Mouse (Mus musculus) neural tube, embryonic 11.5 days (tissue): ENCODE results near the gene Them7. TPM values are rescaled to one million over a fixed set of nuclear protein-coding genes. Genes with fewer than 3 reads are reported as not detected.

Source experiments
- ATAC-seq: fragments of 200-750 bp; cut with Nextera tagmentation; 2 replicates; pipeline ENCODE4 v1.8.0; 2017; ENCODE audit warnings: moderate number of reproducible peaks, mild to moderate bottlenecking, moderate TSS enrichment, moderate library complexity; ENCODE audit not compliant: insufficient read depth, low FRiP score, low TSS enrichment
- DNase-seq: peaks from one replicate; pipeline ENCODE4 v3.0.0-alpha.2; 2015; ENCODE audit warnings: low spot score
- H3K27ac ChIP-seq: fragments of 300-500 bp; sonication (generic); 2 replicates; pipeline ENCODE4 v1.5.1; 2014; ENCODE audit warnings: low read depth, mild to moderate bottlenecking, low read length
- H3K27me3 ChIP-seq: fragments of 300-500 bp; sonication (generic); 2 replicates; pipeline ENCODE4 v1.6.1; 2014; ENCODE audit warnings: mild to moderate bottlenecking, low read length, mixed read lengths; ENCODE audit not compliant: control insufficient read depth, insufficient read depth
- H3K36me3 ChIP-seq: fragments of 300-500 bp; sonication (generic); 2 replicates; pipeline ENCODE4 v1.6.1; 2014; ENCODE audit warnings: mild to moderate bottlenecking, low read length, moderate library complexity, mixed read lengths; ENCODE audit not compliant: control insufficient read depth, insufficient read depth
- H3K4me1 ChIP-seq: fragments of 300-500 bp; sonication (generic); 2 replicates; pipeline ENCODE4 v1.6.1; 2014; ENCODE audit warnings: low read length, mixed read lengths; ENCODE audit not compliant: control insufficient read depth, insufficient read depth
- H3K4me2 ChIP-seq: fragments of 300-500 bp; sonication (generic); 2 replicates; pipeline ENCODE4 v1.6.1; 2014; ENCODE audit warnings: low read depth, mild to moderate bottlenecking, moderate library complexity
- H3K4me3 ChIP-seq: fragments of 300-500 bp; sonication (generic); 2 replicates; pipeline ENCODE4 v1.5.1; 2014; ENCODE audit warnings: low read depth, low read length
- H3K9ac ChIP-seq: fragments of 300-500 bp; sonication (generic); 2 replicates; pipeline ENCODE4 v1.6.1; 2014; ENCODE audit warnings: mild to moderate bottlenecking, low read length
- H3K9me3 ChIP-seq: fragments of 300-500 bp; sonication (generic); 2 replicates; pipeline ENCODE4 v1.6.1; 2016; ENCODE audit warnings: low read length; ENCODE audit not compliant: control insufficient read depth
- WGBS: fragments of 180-500 bp; shearing (Covaris S2); extraction: QIAGEN DNeasy Blood & Tissue Kit; methylation state at CpG from one replicate; pipeline ENCODE4 v1.1.7; 2014; 5-methylcytosine and 5-hydroxymethylcytosine counted together
- polyA plus RNA-seq: library from polyadenylated mRNA; unstranded; fragments of >200 nt; fragmentation: Nextera tagmentation; extraction: Ambion mirVana; gene quantifications from 2 replicates; pipeline ENCODE4 v1.2.1, GENCODE M21; 2014

Them7 gene
- polyA plus RNA-seq, 1 experiment from 2014 or later = 0.73 TPM

DNA sequence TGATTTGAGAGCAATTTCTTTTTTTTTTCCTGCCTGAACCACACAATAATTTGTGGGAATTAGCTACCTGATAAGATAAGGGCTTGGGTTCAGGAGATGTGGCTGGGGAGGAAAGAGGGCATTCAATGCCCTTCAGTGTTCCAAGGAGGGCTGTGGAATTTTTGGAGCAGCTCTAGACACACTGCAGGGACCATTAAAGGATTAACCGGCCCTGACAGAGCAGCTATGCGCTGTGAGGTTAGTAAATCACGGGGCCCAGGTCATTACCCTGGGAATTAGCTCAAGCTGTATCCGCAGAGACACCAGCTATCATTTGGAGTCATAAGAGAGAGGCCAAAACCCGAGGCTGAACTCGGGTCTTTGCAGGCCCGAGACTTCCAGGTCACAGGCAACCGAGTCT lies 24.0 kb upstream of the Them7 start:
- ATAC-seq = no peak
- 29% methylated on average over 8 of the region's 8 CpGs for WGBS

DNA sequence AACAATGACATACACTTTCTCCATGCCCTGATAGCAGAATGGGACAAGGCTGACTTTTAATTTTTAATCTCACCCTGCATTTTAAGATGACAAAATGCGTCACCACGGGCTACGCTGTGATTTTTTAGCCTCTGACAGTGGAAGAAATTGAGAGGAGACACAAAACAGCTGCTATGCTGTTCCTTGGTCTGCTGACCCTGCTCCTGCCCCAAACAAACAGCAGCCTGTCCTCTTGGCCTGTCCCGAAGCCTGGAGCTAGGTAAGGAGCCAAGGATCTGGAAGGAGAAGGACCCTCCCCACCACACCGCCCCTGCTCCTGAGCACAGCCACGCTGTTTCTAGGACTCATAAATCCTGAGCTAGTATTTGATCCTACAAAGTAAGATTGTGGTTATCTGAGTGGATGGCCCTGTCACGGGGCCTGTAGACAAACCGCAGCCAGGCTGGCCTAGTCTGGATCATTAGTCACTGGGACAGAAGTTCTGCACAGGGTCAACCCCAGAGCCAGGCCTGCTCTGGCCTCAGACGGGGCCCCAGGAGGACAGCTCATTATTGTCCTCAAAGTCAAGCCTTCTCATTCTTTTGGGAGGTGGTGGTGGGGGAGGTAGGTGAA lies 17.5 kb upstream of the Them7 start:
- DNase-seq (no peak), ATAC-seq (no peak)
- H3K4me3 ChIP-seq = no peak overlapping the region
- H3K9ac ChIP-seq = no peak overlapping the region
- no peak overlapping the region for H3K4me2 ChIP-seq
- no peak overlapping the region for H3K27ac ChIP-seq
- H3K27me3 ChIP-seq = no peaks in the 10 kb centered on the region
- no peaks in the 10 kb centered on the region for H3K9me3 ChIP-seq
- 62% methylated on average over 9 of the region's 9 CpGs for WGBS
- H3K36me3 ChIP-seq = no peaks in the 10 kb centered on the region
- no peaks in the 10 kb centered on the region for H3K4me1 ChIP-seq

More for the DNA sequence above, 24.0 kb upstream of the Them7 start:
- H3K9me3 ChIP-seq = no peaks in the 10 kb centered on the region
- no peak overlapping the region for H3K9ac ChIP-seq
- no peak overlapping the region for H3K4me3 ChIP-seq
- no peak overlapping the region for H3K4me2 ChIP-seq
- no peaks in the 10 kb centered on the region for H3K27me3 ChIP-seq
- no peaks in the 10 kb centered on the region for H3K36me3 ChIP-seq
- DNase-seq = no peak
- H3K4me1 ChIP-seq = no peaks in the 10 kb centered on the region
- H3K27ac ChIP-seq = no peak overlapping the region

DNA sequence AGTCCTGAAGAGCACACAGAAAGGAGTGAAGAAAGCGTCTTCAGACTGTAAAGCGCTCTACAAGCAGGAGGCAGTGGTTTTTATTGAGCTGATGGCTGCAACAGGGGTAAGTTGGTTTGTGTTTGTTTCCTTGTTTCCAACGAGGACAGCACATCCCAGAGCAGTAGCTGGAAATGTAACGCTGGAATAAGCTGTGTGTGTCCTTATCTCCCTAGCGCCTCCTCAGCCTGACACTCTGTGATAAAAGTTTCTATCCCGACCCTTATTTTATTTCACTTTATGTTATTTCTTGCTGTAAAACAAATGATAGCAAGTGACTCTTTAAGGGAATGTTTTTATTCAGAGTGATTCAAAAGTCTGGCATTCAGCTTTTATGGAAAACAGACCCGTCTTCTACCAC lies 11.3 kb upstream of the Them7 start:
- ATAC-seq (no peak), DNase-seq (no peak)
- Histone ChIP-seq H3K27ac (no peak overlapping the region), H3K4me2 (no peak overlapping the region), H3K4me1 (no peaks in the 10 kb centered on the region), H3K9me3 (no peaks in the 10 kb centered on the region), H3K36me3 (no peaks in the 10 kb centered on the region), H3K4me3 (no peak overlapping the region), H3K27me3 (no peaks in the 10 kb centered on the region), H3K9ac (no peak overlapping the region)
- 81% methylated on average over 7 of the region's 7 CpGs for WGBS

GRCm38 (mm10) chr2:105215914-105216313 lies 8.2 kb upstream of the Them7 start:
- ATAC-seq = no peak
- Histone ChIP-seq H3K27me3 (no peaks in the 10 kb centered on the region), H3K4me3 (no peak overlapping the region), H3K4me1 (no peaks in the 10 kb centered on the region), H3K9me3 (no peaks in the 10 kb centered on the region), H3K27ac (no peak overlapping the region), H3K4me2 (no peak overlapping the region), H3K9ac (no peak overlapping the region), H3K36me3 (no peaks in the 10 kb centered on the region)
- no peak for DNase-seq
- 52% methylated on average over 8 of the region's 8 CpGs for WGBS

- Histone ChIP-seq H3K27ac (no peak overlapping the region), H3K4me2 (no peak overlapping the region), H3K4me3 (no peak overlapping the region), H3K9me3 (no peaks in the 10 kb centered on the region), H3K4me1 (peaks cover 3% of the 10 kb centered on the region; the same call in 1 of the 2 replicates), H3K9ac (no peak overlapping the region), H3K27me3 (no peaks in the 10 kb centered on the region), H3K36me3 (no peaks in the 10 kb centered on the region)
- no peak for DNase-seq
- whole genome bisulfite sequencing = 89% methylated on average over 5 of the region's 5 CpGs
- no peak for ATAC-seq
These were observed 4.9 kb upstream of the Them7 start for GRCm38 (mm10) chr2:105219229-105219628.

DNA sequence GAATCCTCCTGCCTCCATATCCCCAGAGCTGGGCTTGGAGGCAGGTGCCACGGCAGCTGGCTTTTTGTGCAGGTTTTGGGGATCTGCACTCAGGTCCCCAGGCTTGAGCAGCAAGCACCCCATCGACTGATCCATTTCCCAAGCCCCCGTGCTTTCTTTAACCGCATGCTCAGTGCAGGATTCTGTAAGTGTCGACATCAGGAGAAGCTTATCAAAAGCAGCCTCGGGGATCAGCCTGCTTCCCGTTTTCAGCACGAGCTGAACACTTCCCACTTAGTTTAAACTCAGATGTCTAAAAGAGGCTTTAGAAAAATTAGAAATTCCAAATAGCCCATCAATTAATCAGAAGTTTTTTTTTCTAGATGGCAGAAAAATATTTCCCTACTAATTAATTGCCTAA lies 4.5 kb upstream of the Them7 start:
- no peak overlapping the region for H3K27ac ChIP-seq
- H3K4me2 ChIP-seq = no peak overlapping the region
- no peaks in the 10 kb centered on the region; the same call in 1 of the 2 replicates for H3K27me3 ChIP-seq
- DNase-seq (no peak), ATAC-seq (no peak)
- H3K9ac ChIP-seq = no peak overlapping the region
- H3K4me1 ChIP-seq = peaks cover 4% of the 10 kb centered on the region; the same call in 1 of the 2 replicates
- no peak overlapping the region for H3K4me3 ChIP-seq
- H3K9me3 ChIP-seq = no peaks in the 10 kb centered on the region
- H3K36me3 ChIP-seq = no peaks in the 10 kb centered on the region
- WGBS = 74% methylated on average over 8 of the region's 8 CpGs

DNA sequence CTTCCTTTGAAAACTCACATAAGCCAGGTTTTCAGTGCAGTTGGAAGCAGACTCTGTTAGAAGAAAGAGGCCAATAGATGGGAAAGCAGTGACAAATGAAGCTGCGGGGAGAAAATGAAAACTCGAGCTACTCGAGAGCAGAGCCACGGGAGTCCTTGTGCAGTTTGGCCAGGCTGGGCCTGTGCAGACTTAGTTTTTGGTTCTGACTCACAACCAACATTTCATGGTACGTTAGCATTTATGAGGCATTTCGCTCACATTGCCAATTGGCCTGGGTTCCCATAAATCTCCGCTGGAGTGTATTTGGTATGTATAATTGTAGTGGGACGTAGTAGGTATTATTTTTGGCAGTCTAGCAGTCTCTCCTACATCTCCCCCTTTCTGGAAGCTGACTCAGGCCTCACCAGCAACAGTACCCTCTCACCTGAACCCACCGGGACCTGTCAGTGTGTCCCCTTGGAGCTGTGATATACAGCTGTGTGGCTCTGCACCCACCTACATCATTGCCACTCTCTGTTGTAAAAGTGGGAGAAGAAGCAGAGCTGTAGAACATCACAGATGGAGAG lies 3.3 kb upstream of the Them7 start:
- no peak for DNase-seq
- Histone ChIP-seq H3K9me3 (no peaks in the 10 kb centered on the region), H3K27me3 (peaks cover 2% of the 10 kb centered on the region; the same call in 1 of the 2 replicates), H3K9ac (no peak overlapping the region), H3K27ac (no peak overlapping the region), H3K4me2 (no peak overlapping the region), H3K4me1 (peaks cover 4% of the 10 kb centered on the region; the same call in 1 of the 2 replicates), H3K4me3 (no peak overlapping the region), H3K36me3 (no peaks in the 10 kb centered on the region)
- WGBS = 54% methylated on average over 9 of the region's 9 CpGs
- no peak for ATAC-seq

DNA sequence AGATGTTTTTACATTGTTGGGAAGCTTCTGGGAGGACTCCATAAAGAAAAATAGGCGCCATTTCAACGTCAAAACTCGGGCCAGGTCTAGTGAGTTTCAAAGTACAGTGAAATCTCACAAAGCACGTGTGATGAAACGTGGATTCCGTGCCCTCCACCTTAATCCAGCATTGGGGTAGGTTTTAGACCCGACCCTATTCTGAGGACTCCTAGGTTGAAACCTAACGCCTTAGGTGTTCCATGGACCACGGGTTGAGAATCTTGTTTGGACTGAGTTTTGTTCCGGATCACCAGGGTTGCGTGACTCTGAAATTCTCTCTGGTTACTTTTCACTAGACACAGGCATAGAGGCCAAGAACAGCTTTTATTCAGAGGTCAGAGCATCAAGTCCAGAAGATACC lies 514 bp upstream of the Them7 start:
- no peak for ATAC-seq

DNA sequence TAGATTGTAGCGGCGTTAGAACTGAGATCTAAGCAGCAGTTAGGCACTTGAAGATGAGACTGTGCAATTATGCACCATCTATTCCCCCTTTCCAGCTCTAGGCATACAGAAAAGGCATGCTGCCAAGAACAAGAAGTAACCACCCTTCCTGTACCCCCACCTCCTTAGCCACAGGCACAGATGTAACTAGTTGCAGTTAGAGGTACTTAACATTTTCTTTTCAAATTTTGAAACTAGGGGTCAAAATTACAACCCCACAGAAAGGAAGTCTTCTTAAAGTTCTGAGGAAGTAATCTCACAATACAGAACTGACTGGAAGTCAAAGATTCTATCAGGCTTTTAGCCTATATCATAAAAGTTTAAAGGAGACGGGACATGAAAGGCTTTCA lies 861 bp downstream of the Them7 start:
- no peak overlapping the region for H3K4me2 ChIP-seq
- no peaks in the 10 kb centered on the region for H3K36me3 ChIP-seq
- no peak overlapping the region for H3K27ac ChIP-seq
- H3K9ac ChIP-seq = no peak overlapping the region
- peaks cover 2% of the 10 kb centered on the region; the same call in 1 of the 2 replicates for H3K27me3 ChIP-seq
- H3K4me1 ChIP-seq = peaks cover 4% of the 10 kb centered on the region; the same call in 1 of the 2 replicates
- no peak for ATAC-seq
- no peak for DNase-seq
- H3K9me3 ChIP-seq = no peaks in the 10 kb centered on the region
- 64% methylated on average over 3 of the region's 3 CpGs for WGBS
- no peak overlapping the region for H3K4me3 ChIP-seq

More for the DNA sequence above, 514 bp upstream of the Them7 start:
- no peak overlapping the region for H3K4me3 ChIP-seq
- no peak overlapping the region for H3K9ac ChIP-seq
- H3K36me3 ChIP-seq = no peaks in the 10 kb centered on the region
- no peak overlapping the region for H3K4me2 ChIP-seq
- no peaks in the 10 kb centered on the region for H3K9me3 ChIP-seq
- peaks cover 2% of the 10 kb centered on the region; the same call in 1 of the 2 replicates for H3K27me3 ChIP-seq
- H3K27ac ChIP-seq = no peak overlapping the region
- H3K4me1 ChIP-seq = peaks cover 4% of the 10 kb centered on the region; the same call in 1 of the 2 replicates
- DNase-seq = no peak
- 90% methylated on average over 11 of the region's 11 CpGs for WGBS
